Mouse (Mus musculus) cerebral cortex, adult 2 months (tissue): ENCODE measurements around the gene Ankrd44.

Experiments
- WGBS: fragments of 180-500 bp; shearing (Covaris S2); methylation state at CpG from one replicate; pipeline ENCODE4 v1.1.7; 2018; 5-methylcytosine and 5-hydroxymethylcytosine counted together

Gene Ankrd44

DNA sequence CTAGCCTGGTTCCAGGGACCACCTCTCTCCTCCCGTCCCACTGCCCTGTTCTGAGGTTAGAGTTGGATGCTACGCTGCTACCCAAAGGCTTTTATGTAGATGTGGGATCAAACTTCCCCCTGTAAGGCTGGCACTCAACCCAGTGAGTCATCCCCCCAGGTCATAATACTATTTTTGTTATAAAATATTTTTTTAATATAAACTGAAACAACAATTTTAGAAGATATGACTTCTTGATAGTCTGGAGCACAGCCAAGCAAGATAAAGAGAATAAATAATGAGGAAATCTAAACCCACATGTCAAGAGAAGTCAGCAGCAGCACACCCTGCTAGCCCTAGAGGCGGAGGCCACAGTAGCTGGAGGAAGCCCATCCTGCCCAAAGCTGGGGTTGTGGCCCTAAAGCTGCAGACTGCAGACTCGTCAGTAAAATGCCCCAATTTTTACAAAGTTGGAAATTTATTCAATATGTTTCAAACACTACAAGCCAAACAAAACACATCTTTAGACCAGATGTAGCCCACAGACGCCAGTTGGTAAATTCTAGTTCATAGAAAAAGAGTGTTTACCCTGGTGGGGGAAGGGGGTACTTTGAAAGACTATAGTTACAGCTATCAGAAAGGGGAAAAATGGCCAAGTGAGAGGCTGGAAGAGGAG lies 79.7 kb downstream of the Ankrd44 start:
- WGBS = 83% methylated on average over 5 of the region's 5 CpGs

DNA sequence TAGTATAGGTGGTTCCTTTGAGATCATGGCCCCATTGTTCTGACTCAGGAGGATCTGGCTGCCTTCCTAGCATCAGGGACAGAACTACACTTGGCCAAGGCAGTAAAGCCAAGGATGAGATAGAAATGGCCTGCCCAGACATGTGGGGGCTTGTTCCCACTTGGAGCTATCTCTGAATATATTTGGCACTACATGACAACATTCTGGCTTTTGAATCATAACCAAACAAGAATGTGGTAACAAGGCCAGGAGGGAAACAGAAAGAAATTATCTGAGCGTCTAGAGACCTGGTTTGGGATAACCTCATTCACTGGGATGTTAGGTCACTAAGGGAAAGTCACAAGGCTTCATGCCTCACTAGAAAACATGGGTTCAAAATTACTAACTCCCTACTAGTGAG lies 81.8 kb downstream of the Ankrd44 start:
- WGBS = 70% methylated on average over 1 of the region's 1 CpGs

DNA sequence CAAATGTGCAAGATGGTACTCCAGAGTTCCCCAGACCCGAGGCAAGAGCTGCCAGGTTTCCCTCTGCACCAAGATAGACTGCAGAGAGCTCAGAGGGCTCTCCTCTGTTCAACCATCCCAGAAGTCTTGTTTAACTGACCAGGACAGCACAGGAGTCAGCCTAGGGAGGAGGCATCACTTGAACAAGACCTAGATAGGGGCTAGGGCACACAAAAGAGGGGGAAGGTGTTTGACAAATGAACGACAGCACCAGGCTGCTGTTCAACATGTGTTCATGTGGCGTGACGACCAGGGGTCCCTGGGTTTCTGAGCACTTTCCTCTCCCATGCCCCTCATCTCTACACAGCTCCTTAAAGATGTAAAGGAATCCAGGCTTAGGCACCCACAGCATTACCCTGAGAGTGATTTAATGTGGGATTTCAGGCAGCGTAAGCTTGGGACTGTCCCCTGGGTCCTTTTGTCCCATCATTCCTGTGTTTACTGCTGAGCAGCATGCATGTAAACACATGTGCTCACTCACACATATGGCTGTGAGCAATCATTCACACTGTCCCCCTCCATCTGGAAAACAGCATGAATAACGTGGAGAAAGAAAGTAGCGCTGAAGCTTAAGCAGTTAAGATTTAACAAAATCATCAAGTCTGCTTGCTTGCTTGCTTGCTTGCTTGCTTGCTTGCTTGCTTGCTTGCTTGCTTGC lies 83.3 kb downstream of the Ankrd44 start:
- WGBS = 93% methylated on average over 7 of the region's 7 CpGs

DNA sequence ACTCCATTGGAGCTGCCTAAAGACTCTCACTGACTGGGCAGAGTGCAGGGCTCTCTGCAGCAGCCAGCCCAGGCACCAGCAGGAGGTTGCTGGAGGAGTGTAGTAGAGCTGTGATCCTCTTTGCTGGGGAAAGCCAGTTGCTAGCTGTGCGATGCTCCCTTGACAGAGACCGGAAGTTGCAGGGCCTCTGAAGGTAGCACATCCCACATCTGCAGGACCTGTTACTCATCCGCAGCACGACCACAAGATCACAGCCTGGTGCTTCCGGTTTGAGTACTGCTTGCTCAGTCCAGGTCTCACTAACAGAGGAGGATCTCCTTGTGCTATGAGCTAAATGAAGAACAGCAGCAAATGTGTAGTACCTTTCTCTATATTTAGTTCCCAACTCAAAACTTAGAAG lies 84.4 kb downstream of the Ankrd44 start:
- 60% methylated on average over 5 of the region's 5 CpGs for WGBS

DNA sequence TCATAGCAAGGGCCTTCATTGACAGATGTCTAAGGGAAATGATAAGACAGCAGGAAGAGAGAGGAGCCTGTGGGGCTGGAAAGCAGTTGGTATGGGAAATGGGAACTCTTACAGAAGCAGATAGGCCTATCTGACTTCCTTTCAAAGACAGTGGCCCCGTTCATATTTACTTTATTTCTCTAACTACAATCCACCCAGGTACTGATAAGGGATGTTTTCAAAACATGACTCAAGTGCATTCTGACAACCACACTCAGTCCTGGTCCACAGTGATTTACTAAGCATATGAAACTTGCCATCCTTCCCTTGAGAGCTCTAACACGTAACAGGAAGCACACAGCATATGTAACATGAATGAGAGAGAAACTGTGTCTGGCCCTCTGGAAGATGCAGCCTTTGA lies 86.1 kb downstream of the Ankrd44 start:
- WGBS = 84% methylated on average over 2 of the region's 2 CpGs

DNA sequence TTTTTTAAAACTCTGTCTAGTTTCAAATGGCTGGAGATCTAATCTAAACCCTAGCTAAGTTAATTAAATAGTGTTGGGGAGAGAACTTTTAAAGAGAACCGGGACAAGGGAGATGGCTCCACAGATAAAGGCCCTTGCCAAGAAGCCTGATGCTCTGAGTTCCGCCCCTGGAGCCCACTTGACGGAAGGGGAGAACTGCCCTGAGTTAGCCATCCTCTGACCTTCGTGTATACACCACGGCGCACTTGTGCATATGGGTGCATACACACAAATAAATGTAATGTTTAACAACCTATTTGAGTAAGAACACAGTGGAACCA lies 87.7 kb downstream of the Ankrd44 start:
- 71% methylated on average over 6 of the region's 6 CpGs for WGBS

DNA sequence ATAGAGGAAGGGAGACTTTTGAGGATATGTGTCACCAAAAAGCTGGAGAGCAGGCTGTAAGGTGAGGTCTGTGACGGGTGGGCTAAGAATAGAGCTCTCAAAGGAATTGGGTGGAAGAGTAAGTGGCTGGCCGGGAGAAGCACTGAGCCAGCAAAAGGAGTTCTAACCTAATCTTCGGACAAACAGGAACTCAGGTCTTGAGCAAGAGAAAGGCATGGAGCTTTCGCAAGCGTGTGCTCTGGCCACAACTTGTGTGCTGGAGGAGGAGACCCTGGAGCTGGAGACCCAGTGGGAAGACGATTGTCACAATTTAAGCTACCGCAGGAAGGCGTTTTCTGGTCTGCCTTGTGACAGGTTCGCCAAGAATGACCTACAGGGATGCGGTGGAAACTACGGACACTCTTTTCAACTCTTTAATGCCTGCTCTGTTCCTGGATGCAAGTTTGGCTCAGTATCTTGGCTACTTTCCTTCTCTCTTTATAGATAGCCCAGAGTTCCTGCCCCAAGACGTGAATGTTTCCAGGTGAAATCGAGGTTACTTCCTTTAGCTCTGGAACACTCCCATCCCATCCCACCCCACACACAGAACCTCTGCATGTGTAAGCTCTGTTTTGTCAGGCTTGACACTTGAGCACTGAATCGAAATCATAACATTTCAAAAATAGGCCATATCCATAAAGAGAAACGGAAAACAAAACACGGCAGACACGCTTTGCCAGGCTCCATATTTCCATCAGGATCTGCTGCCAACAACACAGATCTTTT lies 88.3 kb downstream of the Ankrd44 start:
- WGBS = 63% methylated on average over 17 of the region's 17 CpGs

DNA sequence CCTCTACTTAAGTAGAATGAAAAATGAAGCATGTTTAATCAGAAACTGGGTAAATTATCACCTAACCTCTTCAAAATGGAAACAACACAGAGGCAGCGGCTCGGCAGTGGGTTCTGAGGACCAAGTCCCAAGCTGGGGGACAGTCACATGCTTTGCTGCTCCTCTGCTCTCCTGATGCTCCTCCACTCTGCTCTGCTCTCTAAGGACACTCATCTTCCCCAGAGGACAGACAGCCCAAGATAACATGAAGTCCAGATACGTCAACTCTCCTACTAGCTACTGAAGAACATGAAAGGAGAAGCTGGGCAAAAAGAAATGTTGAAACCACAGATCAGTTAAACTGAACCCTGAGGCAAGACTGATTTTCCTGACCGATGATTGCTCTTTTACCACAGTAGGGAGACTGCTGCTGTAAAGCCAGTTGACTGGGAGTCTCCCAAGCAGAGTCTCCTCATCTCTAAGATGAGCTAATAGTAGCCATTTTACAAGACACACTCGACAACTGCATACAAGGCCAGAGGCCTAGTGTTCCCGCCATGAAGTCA lies 90.5 kb downstream of the Ankrd44 start:
- 90% methylated on average over 6 of the region's 6 CpGs for WGBS

DNA sequence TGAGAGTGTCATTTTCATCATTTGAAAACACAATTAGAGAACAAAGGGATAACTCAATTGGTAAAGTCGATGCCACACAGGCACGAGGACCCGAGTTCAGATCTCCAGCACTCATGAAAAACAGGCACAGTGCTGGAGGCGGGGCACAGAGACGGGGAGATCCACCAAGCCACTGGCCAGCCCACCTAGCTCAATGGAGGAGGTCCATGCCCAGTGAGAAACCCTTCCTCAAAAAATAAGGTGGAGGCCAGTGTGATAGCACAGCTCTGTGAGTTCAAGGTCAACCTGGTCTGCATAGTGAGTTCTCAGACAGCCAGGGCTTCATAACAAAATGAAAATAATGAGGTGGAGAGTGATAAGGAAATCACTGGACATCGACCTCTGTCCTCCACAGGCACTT lies 93.0 kb downstream of the Ankrd44 start:
- WGBS = 92% methylated on average over 6 of the region's 6 CpGs

DNA sequence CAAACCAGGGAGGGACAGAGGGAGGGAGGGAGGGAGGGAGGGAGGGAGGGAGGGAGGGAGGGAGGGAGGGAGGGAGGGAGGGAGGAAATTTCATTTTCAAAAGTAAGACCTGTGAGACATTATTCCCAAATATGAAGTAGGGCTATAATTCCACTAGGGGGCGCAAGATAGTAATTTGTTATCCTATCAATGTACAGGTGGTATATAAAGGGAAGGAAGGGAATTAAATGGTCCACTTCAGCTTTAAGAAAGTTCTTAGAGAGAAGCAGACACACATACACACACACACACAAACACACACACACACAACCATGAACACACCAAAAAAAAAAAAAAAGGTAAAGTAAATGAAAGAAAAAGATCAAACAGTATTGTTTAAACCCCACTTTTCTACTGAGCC lies 93.4 kb downstream of the Ankrd44 start:
- WGBS = 0% methylated on average over 1 of the region's 1 CpGs

DNA sequence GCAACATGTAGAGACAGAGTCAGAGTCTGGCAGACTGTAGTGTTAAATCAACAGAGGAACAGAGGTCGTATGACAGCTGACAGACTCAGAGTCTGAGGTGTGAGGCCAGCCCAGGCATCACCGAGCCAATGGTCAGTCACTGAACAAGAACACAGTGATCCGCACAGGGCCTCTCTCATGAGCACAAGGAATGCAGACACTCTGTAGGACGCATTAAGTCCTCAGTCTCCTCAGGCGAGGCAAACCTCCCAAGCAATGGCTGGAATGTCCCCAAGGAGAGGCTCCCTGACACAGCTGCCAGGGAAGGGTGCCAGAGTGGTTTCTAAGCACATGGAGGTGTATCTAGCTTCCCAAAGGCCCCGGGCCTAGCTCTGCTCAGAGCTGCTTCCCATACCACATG lies 96.0 kb downstream of the Ankrd44 start:
- WGBS = 65% methylated on average over 6 of the region's 6 CpGs

DNA sequence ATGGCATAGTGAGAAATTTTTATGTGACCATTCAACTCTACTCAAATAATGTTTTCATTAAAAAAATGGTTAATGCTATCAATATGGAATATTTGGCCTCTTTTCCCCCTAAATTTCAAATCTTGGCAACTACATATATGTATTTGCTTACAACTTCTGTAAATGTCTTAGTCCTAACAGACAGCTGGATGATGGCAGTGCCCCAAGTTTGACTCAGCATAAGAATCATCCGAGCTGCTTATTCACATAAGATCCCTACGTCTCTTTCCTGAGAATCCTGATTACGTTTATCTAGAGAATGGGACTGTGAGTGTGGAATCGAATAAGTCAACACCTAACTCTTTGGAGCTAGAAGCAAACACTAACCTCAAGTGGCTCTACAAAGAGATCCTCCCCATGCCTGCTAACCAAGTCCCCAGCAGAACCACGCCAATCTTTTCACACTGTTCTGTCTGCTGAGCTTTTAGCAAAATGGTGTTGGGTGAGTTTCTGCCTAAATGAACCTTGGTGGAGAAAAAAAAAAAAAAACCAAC lies 96.4 kb downstream of the Ankrd44 start:
- 86% methylated on average over 5 of the region's 5 CpGs for WGBS

DNA sequence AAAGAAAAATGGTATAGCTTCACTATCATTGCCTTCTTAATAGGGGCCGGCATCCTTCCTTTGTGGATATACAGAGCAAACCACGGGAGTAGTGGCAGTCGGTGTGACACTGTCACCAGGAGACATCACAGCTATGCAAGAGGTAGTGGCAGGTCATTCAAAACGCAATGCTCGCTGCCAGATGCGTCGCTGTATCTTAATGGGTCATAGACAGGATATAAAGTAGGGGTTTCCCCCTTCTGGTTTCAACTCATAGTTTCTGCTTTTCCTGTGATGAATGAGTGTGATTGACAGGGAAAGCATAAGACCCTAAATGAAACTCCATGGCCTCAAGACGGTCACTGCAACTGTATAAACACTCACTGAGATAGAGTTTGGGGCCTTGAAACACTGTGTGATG lies 98.4 kb downstream of the Ankrd44 start:
- WGBS = 93% methylated on average over 8 of the region's 8 CpGs

DNA sequence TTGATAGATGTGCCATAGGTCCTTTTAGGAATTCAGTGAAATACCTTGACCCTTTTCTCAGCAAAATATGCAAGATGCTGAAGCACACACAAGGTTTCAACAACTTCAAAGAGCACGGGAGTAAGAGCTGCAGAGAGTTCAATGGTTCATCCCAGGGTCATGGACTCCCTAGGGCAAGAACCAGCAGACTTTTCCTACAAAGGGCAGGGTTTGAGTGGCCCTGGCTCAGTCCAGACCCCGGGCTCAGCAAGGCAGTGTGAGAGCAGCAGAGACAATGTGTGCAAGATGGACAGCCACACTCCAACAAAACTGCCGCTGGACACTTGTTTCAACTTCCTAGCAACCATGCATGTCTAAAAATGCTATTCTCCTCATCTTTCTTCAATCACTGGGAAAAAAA lies 98.8 kb downstream of the Ankrd44 start:
- WGBS = 77% methylated on average over 3 of the region's 3 CpGs

DNA sequence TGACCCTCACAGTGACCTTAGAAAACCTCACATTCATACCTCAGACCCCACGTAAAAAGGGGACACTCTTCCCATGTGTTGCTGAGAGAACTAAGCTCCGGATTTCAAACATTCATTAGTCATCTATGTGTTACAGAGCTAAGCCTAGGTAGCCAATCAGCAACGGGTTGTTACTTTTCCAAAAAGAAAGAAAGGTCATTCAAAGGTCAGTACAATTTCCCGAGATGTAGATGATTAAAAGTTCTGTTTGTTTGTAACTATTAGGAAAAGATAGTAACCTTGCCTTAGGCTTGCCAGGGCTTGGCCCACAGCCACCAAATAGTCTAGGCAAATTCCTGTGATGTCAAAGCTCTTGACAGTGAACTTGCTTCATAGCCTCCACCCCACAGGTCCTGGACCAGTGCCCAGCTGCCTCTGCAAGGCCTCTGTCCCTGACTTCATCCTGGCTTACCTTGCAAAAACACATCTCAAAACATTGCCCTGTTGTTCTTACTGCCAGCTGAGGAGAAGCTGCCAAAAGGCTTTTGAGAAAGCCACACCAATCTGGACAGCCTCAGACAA lies 99.7 kb downstream of the Ankrd44 start:
- WGBS = 62% methylated on average over 4 of the region's 4 CpGs

DNA sequence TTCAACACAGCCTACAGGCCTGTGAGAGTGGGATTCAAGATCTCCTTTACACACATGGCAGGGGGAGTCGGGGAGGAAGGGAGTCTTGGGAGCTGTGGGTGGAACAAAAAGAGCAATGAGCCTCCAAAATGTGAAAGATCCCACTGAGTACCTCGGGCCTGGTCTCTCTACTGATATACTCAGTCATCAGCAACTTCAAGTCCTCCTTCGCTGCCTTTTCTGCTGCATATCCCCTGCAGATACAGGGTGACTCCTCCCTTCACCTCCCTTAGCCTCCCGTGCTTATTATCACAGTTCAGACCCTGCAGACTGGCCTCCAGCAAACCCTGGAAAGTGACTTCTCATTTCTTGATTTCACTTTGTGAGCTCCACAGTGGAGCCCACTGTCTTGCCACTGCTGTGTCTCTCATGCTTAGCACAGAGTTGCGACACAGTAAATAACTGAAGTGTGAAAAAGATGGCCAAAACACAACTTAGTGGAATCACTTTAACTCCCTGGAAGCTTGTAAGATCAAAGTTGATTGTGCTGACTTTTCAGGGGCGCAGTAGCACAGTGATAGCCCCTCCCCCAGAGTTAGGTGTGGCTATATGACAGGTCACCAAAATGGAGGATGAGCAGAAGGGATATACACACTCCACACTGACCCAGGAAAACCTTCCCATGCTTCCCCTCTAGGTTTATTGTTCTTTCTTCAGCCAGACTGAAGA lies 100.3 kb downstream of the Ankrd44 start:
- WGBS = 83% methylated on average over 6 of the region's 6 CpGs

DNA sequence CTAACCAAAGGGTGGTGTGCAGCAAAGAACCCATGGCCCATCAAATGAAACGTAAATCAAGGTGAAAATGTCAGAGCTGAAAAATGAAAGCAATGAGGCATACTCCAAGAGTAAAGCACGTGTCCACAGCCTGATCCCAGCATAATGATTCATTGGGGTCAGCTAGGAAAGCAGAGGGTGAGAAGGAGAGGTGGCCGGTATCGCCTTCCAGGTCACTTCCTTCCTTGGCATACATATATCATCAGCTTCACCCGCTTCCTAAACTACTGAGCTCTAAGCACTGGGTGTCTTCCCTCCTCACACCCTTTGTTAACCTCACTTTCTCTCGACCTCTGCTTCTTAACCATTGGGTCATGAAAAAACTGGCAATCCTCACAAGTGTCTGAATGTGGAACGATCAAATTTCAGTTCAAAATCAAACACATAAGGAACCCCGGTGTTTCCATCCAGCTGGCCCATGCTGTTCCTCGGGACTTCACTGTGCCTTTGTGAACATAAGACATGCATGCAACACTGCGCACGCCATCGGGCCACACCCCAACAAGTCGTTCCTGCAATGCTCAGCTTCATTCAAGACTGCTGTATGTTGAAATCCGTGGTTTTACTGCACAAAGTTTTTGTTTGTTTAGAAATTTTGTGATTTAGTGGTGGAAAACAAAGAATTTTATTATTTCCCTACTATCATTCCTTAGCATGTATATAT lies 101.9 kb downstream of the Ankrd44 start:
- 86% methylated on average over 14 of the region's 14 CpGs for WGBS

DNA sequence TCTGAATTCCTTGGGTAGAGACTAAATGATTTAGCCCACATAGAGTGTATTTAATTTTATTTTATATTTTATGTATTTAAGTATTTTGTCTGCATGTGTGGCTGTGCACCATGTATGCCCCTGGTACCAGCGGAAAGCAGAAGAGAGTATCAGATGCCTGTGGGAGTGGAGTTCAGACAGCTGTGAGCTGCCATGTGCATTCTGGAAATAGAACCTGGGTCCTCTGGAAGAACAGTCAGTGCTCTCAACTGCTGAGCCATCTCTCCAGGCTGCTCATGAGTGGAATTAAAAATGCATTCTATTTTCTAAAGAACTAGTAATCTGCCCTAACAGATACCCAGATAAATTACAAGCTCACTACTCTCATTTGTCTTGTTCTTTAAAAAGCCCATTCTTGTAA lies 104.4 kb downstream of the Ankrd44 start:
- 69% methylated on average over 1 of the region's 1 CpGs for WGBS

DNA sequence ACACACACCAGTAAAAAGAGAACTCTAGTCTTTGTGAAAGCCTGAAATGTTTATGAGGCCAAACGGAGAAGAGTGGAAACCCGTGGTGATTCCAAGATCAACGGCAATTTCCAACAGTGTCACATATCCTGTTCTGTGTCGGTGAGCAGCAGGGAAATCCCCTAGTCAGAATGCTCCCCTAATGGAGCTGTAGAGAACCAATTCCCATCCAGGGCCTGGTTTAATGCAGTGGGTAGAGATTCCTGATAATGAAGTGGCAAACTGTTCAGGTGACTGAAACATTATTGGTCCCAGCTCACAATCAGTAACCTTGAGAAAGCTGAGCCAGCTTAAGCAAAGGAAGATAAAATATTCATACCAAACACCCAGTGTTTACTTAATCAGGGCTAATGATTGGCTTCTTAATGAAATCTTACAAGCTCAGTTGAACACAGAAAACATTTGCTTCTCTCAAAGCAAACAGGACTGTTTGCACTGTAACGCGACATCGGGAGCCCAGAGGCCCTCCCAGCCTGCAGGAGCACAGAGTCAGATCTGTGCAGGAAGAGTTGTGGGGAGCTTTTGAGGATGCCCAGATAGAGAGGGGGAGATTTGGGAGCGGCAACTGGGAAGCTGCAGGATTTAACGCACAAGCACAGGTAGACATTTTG lies 110.9 kb downstream of the Ankrd44 start:
- WGBS = 74% methylated on average over 9 of the region's 9 CpGs

DNA sequence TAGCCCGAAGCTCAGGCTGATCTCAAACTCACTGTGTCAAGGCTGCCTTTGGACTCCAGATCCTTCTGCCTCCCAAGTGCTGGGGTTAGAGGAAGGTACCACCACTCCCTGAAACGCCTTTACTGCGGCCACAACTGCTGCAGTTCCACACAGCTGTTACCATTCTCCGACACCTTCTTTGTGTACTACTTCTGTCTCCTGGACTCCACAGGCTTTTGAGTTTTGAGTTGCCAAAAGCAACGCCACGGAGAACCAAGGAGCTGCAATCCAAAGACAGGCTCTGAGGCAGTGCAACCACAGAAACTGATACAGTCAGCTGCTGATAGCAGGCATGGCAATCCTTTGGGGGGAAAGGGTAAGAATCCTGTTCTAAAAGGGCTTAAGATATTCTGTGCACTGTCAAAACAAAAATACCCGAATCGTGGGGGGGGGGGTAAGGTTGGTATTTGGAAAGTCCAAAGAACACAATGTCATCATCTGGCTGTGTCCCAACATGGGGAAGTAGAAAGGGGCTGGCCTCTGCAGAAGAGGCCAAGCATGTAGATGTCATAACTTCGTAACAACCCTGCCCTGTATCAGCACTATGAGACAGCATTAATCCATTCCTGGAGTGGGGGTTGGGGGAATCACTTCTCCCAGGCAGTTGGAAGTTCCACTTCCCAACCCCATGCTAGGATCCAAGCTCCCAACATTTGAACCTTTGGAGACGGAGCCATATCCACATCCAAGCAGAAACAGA lies 116.2 kb downstream of the Ankrd44 start:
- WGBS = 87% methylated on average over 10 of the region's 10 CpGs
